Mouse (Mus musculus) lung, adult 2 months (tissue): ENCODE measurements around the gene Haus2. TPM values are rescaled to one million over a fixed set of nuclear protein-coding genes. Genes with fewer than 3 reads are reported as not detected.
A peak's percentile ranks its signal among the peaks of the same experiment; 100 is the strongest.

Experiments used
- DNase-seq: peaks from one replicate; pipeline ENCODE4 v3.0.0; 2022
- H3K4me1 ChIP-seq: fragments of 200-500 bp; 2 replicates; pipeline ENCODE4 v1.6.1; 2011; ENCODE audit warnings: low read length; ENCODE audit not compliant: control insufficient read depth, insufficient read depth
- H3K4me3 ChIP-seq: fragments of 200-500 bp; replicated peaks from 2 replicates; pipeline ENCODE3; 2011; ENCODE audit warnings: low read depth, mild to moderate bottlenecking, control low read depth, low read length; ENCODE audit errors: extremely low read depth
- CTCF ChIP-seq: fragments of 200-500 bp; IDR thresholded peaks from 2 replicates; pipeline ENCODE4 v1.5.1; 2011; ENCODE audit warnings: mild to moderate bottlenecking, low read length, control low read depth; ENCODE audit not compliant: insufficient read depth
- POLR2A ChIP-seq: fragments of 200-500 bp; IDR thresholded peaks from 2 replicates; pipeline ENCODE4 v1.6.1; 2011; ENCODE audit warnings: low read depth, mild to moderate bottlenecking, control low read depth, low read length, borderline replicate concordance; ENCODE audit errors: extremely low read depth
- WGBS: fragments of 180-500 bp; shearing (Covaris S2); methylation state at CpG from one replicate; pipeline ENCODE4 v1.1.7; 2018; 5-methylcytosine and 5-hydroxymethylcytosine counted together
- polyA plus RNA-seq: library from polyadenylated mRNA; depleted of rRNA; stranded (reverse); fragments of >200 nt; gene quantifications from 2 replicates; pipeline ENCODE4 v1.2.3, GENCODE M21; 2012

The Haus2 gene
- polyA plus RNA-seq, 1 experiment, result 3.2 TPM

- DNase-seq, result no peak
- 87% methylated on average over 6 of the region's 6 CpGs for WGBS
- Histone ChIP-seq H3K4me3 (no peak overlapping the region), H3K4me1 (no peaks in the 10 kb centered on the region)
- no peak for TF ChIP-seq CTCF
- TF ChIP-seq POLR2A, result no peak
Measured at GRCm38 (mm10) chr2:120606021-120606690, 3.0 kb upstream of the Haus2 start.

- DNase-seq, result no peak
- TF ChIP-seq CTCF (no peak), POLR2A (no peak)
- Histone ChIP-seq H3K4me3 (no peak overlapping the region), H3K4me1 (no peaks in the 10 kb centered on the region)
- WGBS, result 88% methylated on average over 5 of the region's 5 CpGs
Measured at GRCm38 (mm10) chr2:120616279-120617163, 7.3 kb downstream of the Haus2 start.

- 96% methylated on average over 1 of the region's 1 CpGs for WGBS
- DNase-seq, result no peak
- Histone ChIP-seq H3K4me3 (no peak overlapping the region), H3K4me1 (no peaks in the 10 kb centered on the region)
- TF ChIP-seq POLR2A, result no peak
- no peak for TF ChIP-seq CTCF
Measured at GRCm38 (mm10) chr2:120619538-120619937, 10.4 kb downstream of the Haus2 start.

DNA sequence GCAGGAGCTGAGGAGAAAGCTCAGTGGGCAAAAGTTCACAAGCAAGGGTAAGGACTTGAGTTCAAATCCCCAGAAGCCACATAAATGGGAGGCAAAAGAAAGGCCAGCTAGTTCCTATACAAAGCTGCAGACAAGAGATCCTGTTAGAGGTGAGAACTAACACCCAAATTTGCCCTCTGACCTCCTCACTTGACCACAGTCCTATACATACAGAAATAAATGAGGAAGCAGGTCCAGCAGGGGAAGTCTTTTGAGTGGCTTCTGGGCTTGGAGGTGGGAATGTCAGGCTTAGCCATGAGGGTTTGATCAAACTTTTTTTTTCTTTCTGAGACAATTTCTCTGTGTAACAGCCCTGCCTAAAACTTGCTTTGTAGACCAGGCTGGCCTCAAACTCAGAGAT is 13.7 kb downstream of the Haus2 start:
- TF ChIP-seq POLR2A (no peak), CTCF (no peak)
- no peaks in the 10 kb centered on the region for H3K4me1 ChIP-seq
- DNase-seq, result no peak
- no peak overlapping the region for H3K4me3 ChIP-seq

DNA sequence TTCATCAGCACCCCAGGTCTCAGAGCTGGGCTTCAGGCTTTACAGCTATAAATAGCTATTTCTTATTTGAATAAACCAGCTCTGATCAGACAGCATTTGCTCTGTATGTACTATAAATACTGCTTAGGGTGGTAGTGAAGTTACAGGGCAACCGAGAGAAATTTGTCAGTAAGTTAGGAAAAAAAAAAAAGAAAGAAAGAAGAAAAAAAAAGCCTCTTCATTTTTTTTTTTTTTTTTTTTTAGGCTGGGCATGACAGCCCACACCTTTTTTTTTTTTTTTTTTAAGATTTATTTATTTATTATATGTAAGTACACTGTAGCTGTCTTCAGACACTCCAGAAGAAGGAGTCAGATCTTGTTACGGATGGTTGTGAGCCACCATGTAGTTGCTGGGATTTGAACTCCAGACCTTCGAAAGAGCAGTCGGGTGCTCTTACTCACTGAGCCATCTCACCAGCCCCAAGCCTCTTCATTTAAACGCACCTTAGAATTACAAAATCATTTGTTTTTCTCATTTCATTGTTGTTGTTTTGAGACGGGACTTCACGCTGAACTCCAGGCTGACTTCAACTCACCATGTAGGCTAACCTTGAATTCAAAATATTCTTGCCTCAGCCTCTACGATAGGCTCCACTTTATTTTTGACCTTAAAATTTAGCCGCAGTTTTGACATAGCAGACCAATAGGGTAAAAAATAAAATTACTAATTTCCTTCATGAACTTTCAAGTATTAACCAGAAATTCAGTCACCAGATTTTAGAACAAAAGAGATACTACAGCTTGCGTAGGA is 19.1 kb downstream of the Haus2 start:
- Histone ChIP-seq H3K4me3 (peak overlapping the region; percentile 13), H3K4me1 (peaks cover 6% of the 10 kb centered on the region)
- no peak for DNase-seq
- 21% methylated on average over 10 of the region's 10 CpGs for WGBS
- TF ChIP-seq POLR2A, result no peak
- no peak for TF ChIP-seq CTCF

DNA sequence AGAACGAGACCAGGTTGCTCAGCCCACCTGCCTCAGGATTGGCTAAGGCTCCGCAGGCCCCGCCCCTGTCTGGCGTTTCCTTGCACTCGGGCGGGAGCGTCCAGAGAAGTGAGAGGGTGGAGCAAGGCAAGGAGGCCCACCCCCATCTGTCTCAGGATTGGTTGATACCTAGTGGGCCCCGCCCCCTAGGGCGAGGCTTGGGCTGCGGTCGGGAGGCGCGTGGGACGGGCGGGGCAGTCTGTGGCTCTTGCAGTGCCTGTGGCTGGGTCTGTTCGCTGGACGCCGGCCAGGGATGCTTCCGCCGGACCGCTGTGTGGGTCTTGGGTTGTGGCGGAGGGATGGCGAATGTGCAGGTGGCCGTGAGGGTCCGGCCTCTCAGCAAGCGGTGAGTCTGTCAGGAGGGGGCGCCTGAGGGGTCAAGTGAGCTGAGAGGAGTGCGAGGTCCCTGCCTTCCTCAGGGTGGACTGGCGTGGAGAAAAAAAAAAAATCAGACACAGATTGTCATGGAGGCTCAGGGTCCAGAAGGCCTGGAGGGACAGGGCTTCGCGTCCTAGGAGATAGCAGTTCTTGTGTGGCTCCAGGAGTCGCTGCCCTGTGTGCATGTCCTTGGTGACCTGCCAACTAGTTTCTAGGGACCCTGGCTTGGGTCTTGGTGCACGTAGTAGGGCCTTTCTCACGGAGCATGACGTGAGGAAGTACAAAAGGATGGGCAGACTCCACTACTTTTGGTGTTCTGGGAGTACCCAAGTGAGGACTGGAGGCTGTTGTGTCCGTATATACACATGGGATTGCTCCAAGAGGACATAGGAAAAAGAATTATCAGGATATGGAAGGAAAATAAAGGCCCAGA is 19.9 kb downstream of the Haus2 start, which contains the start of gene Stard9:
Gene Stard9, plus strand, starts transcription at position 236 of the 850 bp plus-strand sequence.
- TF ChIP-seq CTCF, result no peak
- TF ChIP-seq POLR2A, result peak; percentile 59; the same call in 1 of the 2 replicates
- 2% methylated on average over 36 of the region's 36 CpGs for WGBS
- peak within 1 kb of the TSS; percentile 78 for H3K4me3 ChIP-seq

DNA sequence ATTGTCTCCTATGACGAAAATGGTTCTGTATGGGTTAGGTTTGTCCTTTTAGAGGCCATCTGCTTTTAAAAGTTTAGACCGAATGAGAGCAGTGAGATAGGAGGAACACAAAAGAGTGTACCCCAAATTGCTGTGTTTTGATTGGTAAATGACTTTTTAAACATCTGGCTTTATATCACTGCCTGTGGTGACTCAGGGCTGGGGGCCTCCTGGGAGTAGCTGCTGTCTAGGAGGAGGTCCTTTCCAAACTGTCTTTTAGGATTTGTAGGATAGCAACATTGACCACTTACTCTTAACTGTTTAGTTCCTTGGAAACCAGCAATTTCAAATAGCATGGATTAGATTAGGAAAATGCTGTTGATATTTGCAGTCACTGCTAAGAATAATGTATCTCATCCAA is 21.1 kb downstream of the Haus2 start:
- 54% methylated on average over 2 of the region's 2 CpGs for WGBS
- H3K4me1 ChIP-seq, result peaks cover 6% of the 10 kb centered on the region
- no peak for TF ChIP-seq POLR2A
- no peak for TF ChIP-seq CTCF
- H3K4me3 ChIP-seq, result peak overlapping the region; percentile 51
- DNase-seq, result no peak

More for the DNA sequence above, 19.9 kb downstream of the Haus2 start, which contains the start of gene Stard9:
- peak; percentile 95 for DNase-seq
- peaks cover 6% of the 10 kb centered on the region for H3K4me1 ChIP-seq

DNA sequence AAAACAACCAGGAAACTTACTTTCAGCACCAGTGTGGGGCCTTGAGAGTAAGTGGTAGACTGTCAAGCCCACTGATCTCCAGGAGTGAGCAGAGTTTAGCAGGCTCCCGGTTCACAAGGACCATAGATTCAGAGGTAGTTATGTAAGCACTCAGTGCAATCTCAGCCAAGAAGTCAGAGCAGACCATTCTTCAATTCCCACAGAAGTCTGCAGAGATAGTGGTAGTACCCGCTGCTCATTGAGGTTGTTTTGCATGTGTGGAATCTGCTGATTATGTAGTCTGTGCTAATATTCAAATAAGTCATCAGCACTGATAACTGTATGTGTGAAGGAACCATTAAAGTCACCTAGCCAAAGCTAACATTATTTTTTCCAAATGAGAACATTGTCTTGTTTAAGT is 21.5 kb downstream of the Haus2 start:
- TF ChIP-seq POLR2A (no peak), CTCF (no peak)
- Histone ChIP-seq H3K4me1 (peaks cover 6% of the 10 kb centered on the region), H3K4me3 (peak overlapping the region; percentile 51)
- DNase-seq, result no peak
- 23% methylated on average over 2 of the region's 2 CpGs for WGBS

GRCm38 (mm10) chr2:120631521-120631920 is 22.3 kb downstream of the Haus2 start:
- H3K4me1 ChIP-seq, result peaks cover 6% of the 10 kb centered on the region
- DNase-seq, result no peak
- no peak overlapping the region for H3K4me3 ChIP-seq
- WGBS, result 49% methylated on average over 2 of the region's 2 CpGs
- no peak for TF ChIP-seq CTCF
- TF ChIP-seq POLR2A, result no peak
